In genomic region chr12:40231632-40232031, GRCm38 (mm10) we compare ENCODE assay signal across 21 mouse cellular contexts. TPM values are rescaled to one million over a fixed set of nuclear protein-coding genes. Genes with fewer than 3 reads are reported as not detected.
DNase-seq lines count a peak whose midpoint lies in the region; ATAC-seq and TF ChIP-seq lines count a peak whose summit lies in the region.
"Had no signal": no experiment of that assay in that cellular context is flagged by ENCODE, and none has a peak within 500 bp of the region (broad histone marks: within the 10 kb centered on the region; RNA-seq: fewer than 3 reads in every experiment).

No protein-coding gene starts in this region.

- intact Hi-C loops in left cerebral cortex, postnatal 14 days (cut with DNase I): no loop called here

- no peak for TF ChIP-seq CTCF in layer of hippocampus, adult 2 months (conservative IDR thresholded peaks at IDR 0.05)

- peak overlapping the region; percentile 47; the same call in 1 of the 2 replicates for H3K27ac ChIP-seq in layer of hippocampus, adult 2 months
- H3K27ac ChIP-seq: embryonic facial prominence, embryonic 13.5 days; forebrain, embryonic 12.5 days; gastrocnemius, adult 2 months; hindbrain, embryonic 10.5 days; hindbrain, embryonic 14.5 days had no signal

- no peak overlapping the region for H3K4me3 ChIP-seq in layer of hippocampus, adult 2 months
- peak overlapping the region; percentile 50 for H3K4me3 ChIP-seq in megakaryocyte, embryonic 14.5 days (replicated peaks)
- H3K4me3 ChIP-seq: embryonic facial prominence, embryonic 13.5 days; forebrain, embryonic 12.5 days; gastrocnemius, adult 2 months; heart, embryonic 12.5 days; hindbrain, embryonic 10.5 days had no signal

- no peaks in the 10 kb centered on the region for H3K27me3 ChIP-seq in megakaryocyte, embryonic 14.5 days (replicated peaks)
- H3K27me3 ChIP-seq: embryonic facial prominence, embryonic 13.5 days; forebrain, embryonic 12.5 days; heart, embryonic 12.5 days had no signal

- H3K4me1 ChIP-seq in megakaryocyte, embryonic 14.5 days: peaks cover 86% of the 10 kb centered on the region
- H3K4me1 ChIP-seq: embryonic facial prominence, embryonic 13.5 days; forebrain, embryonic 12.5 days; heart, embryonic 12.5 days; hindbrain, embryonic 10.5 days had no signal

- peaks cover 54% of the 10 kb centered on the region for H3K36me3 ChIP-seq in megakaryocyte, embryonic 14.5 days (replicated peaks; ENCODE audit: low read length)
- H3K36me3 ChIP-seq: embryonic facial prominence, embryonic 13.5 days; forebrain, embryonic 12.5 days; heart, embryonic 12.5 days; hindbrain, embryonic 10.5 days had no signal

- DNase-seq in layer of hippocampus, adult 2 months (ENCODE audit: low spot score in 2 of 2): peak in 1 of 2 experiments; percentile 55
- DNase-seq in layer of hippocampus, postnatal 14 days (ENCODE audit: low spot score in 2 of 2): no peak
- DNase-seq in left cerebral cortex, postnatal 14 days (ENCODE audit: low spot score in 2 of 2): peak; percentile 39 to 57
- peak; percentile 43 for DNase-seq in right cerebral cortex, postnatal 25 days
- DNase-seq in adrenal gland, postnatal 36 days: no peak
- no peak for DNase-seq in adrenal gland, adult 8-10 months
- DNase-seq: adrenal gland, postnatal 10 days; cerebellum, adult 18-20 months; cerebellum, adult 9-11 months; cerebellum, postnatal 36 days; gastrocnemius, adult 2 months; gastrocnemius, postnatal 25 days had no signal

- no peak for ATAC-seq in megakaryocyte, adult 5-6 weeks (ENCODE audit: poor library complexity, severe bottlenecking)
- ATAC-seq: forebrain, embryonic 16.5 days had no signal

- H3K9me3 ChIP-seq in megakaryocyte, embryonic 14.5 days: no peaks in the 10 kb centered on the region
- H3K9me3 ChIP-seq: embryonic facial prominence, embryonic 13.5 days; forebrain, embryonic 12.5 days; heart, embryonic 12.5 days; hindbrain, embryonic 10.5 days had no signal

RNA-seq across cellular contexts. Expression of gene Ifrd1, which starts 16.7 kb away (rescaled TPM):
- 100 to 1,000 TPM in 1 of 2 experiments, 10 to 100 TPM in 1; 89.3 to 102 TPM for total RNA-seq in layer of hippocampus, adult 2 months (2021)
- total RNA-seq in layer of hippocampus, postnatal 14 days (2021): 10 to 100 TPM; 85.2 to 96.9 TPM
- 40.6 and 71.8 TPM in 2 replicates for polyA plus RNA-seq in megakaryocyte, embryonic 14.5 days (2012; ENCODE audit: insufficient read depth, low replicate concordance)
- 135 and 150 TPM in 2 replicates for total RNA-seq in megakaryocyte, adult 5-6 weeks (2015)
- total RNA-seq in megakaryocyte, adult 5-6 weeks (2017): 99.7 and 100 TPM in 2 replicates
- total RNA-seq in left cerebral cortex, postnatal 14 days (2021): 10 to 100 TPM; 85.0 to 91.1 TPM
- total RNA-seq in adrenal gland, postnatal 36 days (2021): 100 to 1,000 TPM; 150 to 205 TPM
- 100 to 1,000 TPM; 109 to 173 (median 167) TPM for total RNA-seq in adrenal gland, adult 8-10 months (2022)

RNA-seq across cellular contexts. Expression of gene Lsmem1, which starts 32.3 kb away (rescaled TPM):
- total RNA-seq in layer of hippocampus, adult 2 months (2021): under 1 TPM; 0.37 to 0.72 TPM
- total RNA-seq in layer of hippocampus, postnatal 14 days (2021): under 1 TPM; 0.25 to 0.86 TPM
- 0.27 TPM in 1 of 2 replicates, not detected in the other for polyA plus RNA-seq in megakaryocyte, embryonic 14.5 days (2012; ENCODE audit: insufficient read depth, low replicate concordance)
- total RNA-seq in megakaryocyte, adult 5-6 weeks (2015): not detected in 2 replicates
- total RNA-seq in megakaryocyte, adult 5-6 weeks (2017): 0.26 TPM in 1 of 2 replicates, not detected in the other
- 1 to 10 TPM in 1 of 2 experiments, under 1 TPM in 1; 0.97 to 1.1 TPM for total RNA-seq in left cerebral cortex, postnatal 14 days (2021)
- not detected for total RNA-seq in adrenal gland, postnatal 36 days (2021)
- under 1 TPM in 3 of 4 experiments, not detected in 1; 0.14 to 0.56 (median 0.28) TPM for total RNA-seq in adrenal gland, adult 8-10 months (2022)
- total RNA-seq: granulocyte monocyte progenitor cell, adult 5-6 weeks had no signal
- polyA plus RNA-seq: embryonic facial prominence, embryonic 13.5 days; forebrain, embryonic 16.5 days; hindbrain, embryonic 10.5 days; hindbrain, embryonic 14.5 days had no signal

Comparison
In these comparisons a context has a peak if more than half of its experiments do, and no peak if none do; other contexts are left out.
1. DNase-seq: peak in left cerebral cortex, postnatal 14 days (2 of 2) and right cerebral cortex, postnatal 25 days (single experiment); none in layer of hippocampus, postnatal 14 days (0 of 2), adrenal gland, postnatal 36 days (0 of 2) and adrenal gland, adult 8-10 months (single experiment).